Mouse (Mus musculus): ENCODE measurements around the gene Sgce. TPM values are rescaled to one million over a fixed set of nuclear protein-coding genes. Genes with fewer than 3 reads are reported as not detected.

Sgce gene
- polyA plus RNA-seq, 2 experiments: 8.9 to 14.2 TPM

GRCm38 (mm10) chr6:4754286-4754685 is 7.3 kb upstream of the Sgce start:
- Histone ChIP-seq H3K9me3 (ENCODE audit: control insufficient read depth, low read length) (no peaks in the 10 kb centered on the region), H3K27ac (no peak overlapping the region), H3K36me3 (replicated peaks; ENCODE audit: control insufficient read depth, insufficient read depth, low read depth) (no peaks in the 10 kb centered on the region), H3K4me3 (ENCODE audit: insufficient read depth in 1 of 2, low read depth in 2 of 2, low read length in 2 of 2) (no peak overlapping the region), H3K27me3 (ENCODE audit: control insufficient read depth, insufficient read depth, low read length) (no peaks in the 10 kb centered on the region), H3K4me1 (replicated peaks; ENCODE audit: control insufficient read depth in 2 of 2, insufficient read depth in 2 of 2, low read length in 1 of 2) (no peaks in the 10 kb centered on the region), H3K9ac (replicated peaks) (no peak overlapping the region), H3K4me2 (ENCODE audit: low read depth) (no peak overlapping the region)
- ATAC-seq (ENCODE audit: insufficient read depth) (no peak), DNase-seq (ENCODE audit: low read depth in 3 of 3, low spot score in 3 of 3) (no peak)
- 81% methylated on average over 10 of the region's 10 CpGs for WGBS (ENCODE audit: insufficient replicate concordance)
- TF ChIP-seq CTCF (IDR thresholded peaks at IDR 0.05; ENCODE audit: low read depth) (no peak), EP300 (IDR thresholded peaks at IDR 0.05; ENCODE audit: low read depth) (no peak)

- WGBS (ENCODE audit: insufficient replicate concordance): 61% methylated on average over 4 of the region's 4 CpGs
These were observed 4.3 kb upstream of the Sgce start for GRCm38 (mm10) chr6:4751355-4751754.

GRCm38 (mm10) chr6:4749091-4749490 is 2.1 kb upstream of the Sgce start:
- Histone ChIP-seq H3K9me3 (ENCODE audit: control insufficient read depth, low read length) (no peaks in the 10 kb centered on the region), H3K9ac (replicated peaks) (no peak overlapping the region), H3K4me1 (replicated peaks; ENCODE audit: control insufficient read depth in 2 of 2, insufficient read depth in 2 of 2, low read length in 1 of 2) (0 out of 4 replicates have a peak, but pooled peaks cover 0 to 2% of the 10 kb centered on the region in 2 experiments), H3K36me3 (replicated peaks; ENCODE audit: control insufficient read depth, insufficient read depth, low read depth) (no peaks in the 10 kb centered on the region), H3K27ac (no peak overlapping the region), H3K27me3 (ENCODE audit: control insufficient read depth, insufficient read depth, low read length) (peaks cover 17% of the 10 kb centered on the region), H3K4me3 (ENCODE audit: insufficient read depth in 1 of 2, low read depth in 2 of 2, low read length in 2 of 2) (no peak overlapping the region), H3K4me2 (ENCODE audit: low read depth) (peak overlapping the region; percentile 52; the same call in 1 of the 2 replicates)
- DNase-seq (ENCODE audit: low read depth in 3 of 3, low spot score in 3 of 3) (peak; percentile 69 to 78 (median 70)), ATAC-seq (ENCODE audit: insufficient read depth) (peak; percentile 94)
- TF ChIP-seq CTCF (IDR thresholded peaks at IDR 0.05; ENCODE audit: low read depth): 0 out of 2 replicates have a peak, but pooled peaks have one; percentile 12
- no peak for TF ChIP-seq EP300 (IDR thresholded peaks at IDR 0.05; ENCODE audit: low read depth)
- 41% methylated on average over 22 of the region's 22 CpGs for WGBS (ENCODE audit: insufficient replicate concordance)

More at GRCm38 (mm10) chr6:4751355-4751754, 4.3 kb upstream of the Sgce start:
- Histone ChIP-seq H3K4me2 (ENCODE audit: low read depth) (no peak overlapping the region), H3K9me3 (ENCODE audit: control insufficient read depth, low read length) (no peaks in the 10 kb centered on the region), H3K4me1 (replicated peaks; ENCODE audit: control insufficient read depth in 2 of 2, insufficient read depth in 2 of 2, low read length in 1 of 2) (0 out of 4 replicates have a peak, but pooled peaks cover 0 to 2% of the 10 kb centered on the region in 2 experiments), H3K9ac (replicated peaks) (no peak overlapping the region), H3K27ac (no peak overlapping the region), H3K36me3 (replicated peaks; ENCODE audit: control insufficient read depth, insufficient read depth, low read depth) (no peaks in the 10 kb centered on the region), H3K27me3 (ENCODE audit: control insufficient read depth, insufficient read depth, low read length) (peaks cover 17% of the 10 kb centered on the region), H3K4me3 (ENCODE audit: insufficient read depth in 1 of 2, low read depth in 2 of 2, low read length in 2 of 2) (no peak overlapping the region)
- DNase-seq (ENCODE audit: low read depth in 3 of 3, low spot score in 3 of 3) (no peak), ATAC-seq (ENCODE audit: insufficient read depth) (no peak)
- TF ChIP-seq CTCF (IDR thresholded peaks at IDR 0.05; ENCODE audit: low read depth): no peak
- TF ChIP-seq EP300 (IDR thresholded peaks at IDR 0.05; ENCODE audit: low read depth): no peak

GRCm38 (mm10) chr6:4748506-4748961 is 1.5 kb upstream of the Sgce start:
- Histone ChIP-seq H3K4me3 (ENCODE audit: insufficient read depth in 1 of 2, low read depth in 2 of 2, low read length in 2 of 2) (peak overlapping the region; percentile 20 to 45), H3K27ac (no peak overlapping the region), H3K36me3 (replicated peaks; ENCODE audit: control insufficient read depth, insufficient read depth, low read depth) (no peaks in the 10 kb centered on the region), H3K4me1 (replicated peaks; ENCODE audit: control insufficient read depth in 2 of 2, insufficient read depth in 2 of 2, low read length in 1 of 2) (0 out of 4 replicates have a peak, but pooled peaks cover 0 to 2% of the 10 kb centered on the region in 2 experiments), H3K27me3 (ENCODE audit: control insufficient read depth, insufficient read depth, low read length) (peaks cover 17% of the 10 kb centered on the region), H3K4me2 (ENCODE audit: low read depth) (peak overlapping the region; percentile 52), H3K9ac (replicated peaks) (no peak overlapping the region), H3K9me3 (ENCODE audit: control insufficient read depth, low read length) (no peaks in the 10 kb centered on the region)
- no peak for TF ChIP-seq EP300 (IDR thresholded peaks at IDR 0.05; ENCODE audit: low read depth)
- no peak for TF ChIP-seq CTCF (IDR thresholded peaks at IDR 0.05; ENCODE audit: low read depth)
- peak; percentile 11; the same call in 1 of the 2 replicates for ATAC-seq (ENCODE audit: insufficient read depth)
- WGBS (ENCODE audit: insufficient replicate concordance): 40% methylated on average over 15 of the region's 15 CpGs
- no peak for DNase-seq (ENCODE audit: low read depth in 3 of 3, low spot score in 3 of 3)

GRCm38 (mm10) chr6:4747677-4748505 is 884 bp upstream of the Sgce start:
- H3K9ac ChIP-seq (replicated peaks): no peak overlapping the region
- no peaks in the 10 kb centered on the region for H3K9me3 ChIP-seq (ENCODE audit: control insufficient read depth, low read length)
- DNase-seq (ENCODE audit: low read depth in 3 of 3, low spot score in 3 of 3) (peak; percentile 35 to 36 (median 35)), ATAC-seq (ENCODE audit: insufficient read depth) (peak; percentile 31; the same call in 1 of the 2 replicates)
- no peak for TF ChIP-seq CTCF (IDR thresholded peaks at IDR 0.05; ENCODE audit: low read depth)
- TF ChIP-seq EP300 (IDR thresholded peaks at IDR 0.05; ENCODE audit: low read depth): no peak
- H3K4me1 ChIP-seq (replicated peaks; ENCODE audit: control insufficient read depth in 2 of 2, insufficient read depth in 2 of 2, low read length in 1 of 2): 0 out of 4 replicates have a peak, but pooled peaks cover 0 to 2% of the 10 kb centered on the region in 2 experiments
- H3K4me2 ChIP-seq (ENCODE audit: low read depth): peak overlapping the region; percentile 52
- no peak overlapping the region for H3K27ac ChIP-seq
- H3K27me3 ChIP-seq (ENCODE audit: control insufficient read depth, insufficient read depth, low read length): peaks cover 17% of the 10 kb centered on the region
- peak overlapping the region; percentile 32 to 45 for H3K4me3 ChIP-seq (ENCODE audit: insufficient read depth in 1 of 2, low read depth in 2 of 2, low read length in 2 of 2)
- H3K36me3 ChIP-seq (replicated peaks; ENCODE audit: control insufficient read depth, insufficient read depth, low read depth): no peaks in the 10 kb centered on the region
- 45% methylated on average over 71 of the region's 71 CpGs for WGBS (ENCODE audit: insufficient replicate concordance)
